Mouse (Mus musculus) Muller cell, postnatal 12 days (primary cell): ENCODE measurements around the gene 1700034J05Rik.

Experiments used
- DNase-seq: peaks from one replicate; pipeline ENCODE4 v3.0.0-alpha.2; 2015; ENCODE audit errors: inconsistent ontology term

1700034J05Rik gene

DNA sequence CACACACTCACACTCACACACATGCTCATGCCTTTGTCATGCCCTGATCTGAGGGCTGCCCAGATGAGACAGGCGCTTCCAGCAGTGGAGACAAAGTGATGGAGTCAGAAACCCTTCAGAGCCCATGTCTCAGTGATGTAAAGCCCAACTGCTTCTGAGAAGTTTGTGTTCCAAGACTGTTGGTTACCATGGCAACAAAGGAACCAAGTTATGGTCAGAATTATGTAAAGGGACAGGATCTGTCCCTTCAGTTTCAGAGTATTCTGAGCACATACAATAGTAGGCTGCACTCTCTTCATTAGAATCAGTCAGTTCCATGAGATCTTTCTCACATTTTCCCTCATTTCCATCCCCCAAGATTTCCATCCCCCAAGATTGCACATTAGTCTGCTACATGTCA is at the start of gene 1700034J05Rik:
TSS of gene 1700034J05Rik (minus strand) at position 165 of the 400 bp plus-strand sequence.
- DNase-seq = no peak

- no peak for DNase-seq
Measured at GRCm38 (mm10) chr6:146999755-147000154, 45.5 kb upstream of the 1700034J05Rik start.

DNA sequence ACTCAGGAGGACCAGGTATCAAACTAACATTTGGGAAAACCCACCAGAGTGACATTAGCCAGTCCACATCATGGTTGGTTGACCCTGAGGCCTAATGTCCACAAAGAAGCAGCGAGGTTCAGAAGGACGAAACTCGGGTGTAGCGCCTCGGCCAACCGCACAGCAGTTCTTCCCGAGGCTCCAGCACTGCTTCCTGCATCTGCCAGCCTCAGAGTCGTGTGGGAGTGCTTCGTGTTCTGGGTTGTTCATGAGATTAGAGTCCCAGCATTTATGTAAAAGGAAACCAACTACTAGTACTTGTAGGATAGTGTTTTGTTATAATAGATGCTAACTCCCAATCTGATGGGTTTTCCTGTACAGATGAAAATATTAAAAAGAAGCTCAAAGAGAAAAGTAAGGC is 45.1 kb upstream of the 1700034J05Rik start:
- no peak for DNase-seq

DNA sequence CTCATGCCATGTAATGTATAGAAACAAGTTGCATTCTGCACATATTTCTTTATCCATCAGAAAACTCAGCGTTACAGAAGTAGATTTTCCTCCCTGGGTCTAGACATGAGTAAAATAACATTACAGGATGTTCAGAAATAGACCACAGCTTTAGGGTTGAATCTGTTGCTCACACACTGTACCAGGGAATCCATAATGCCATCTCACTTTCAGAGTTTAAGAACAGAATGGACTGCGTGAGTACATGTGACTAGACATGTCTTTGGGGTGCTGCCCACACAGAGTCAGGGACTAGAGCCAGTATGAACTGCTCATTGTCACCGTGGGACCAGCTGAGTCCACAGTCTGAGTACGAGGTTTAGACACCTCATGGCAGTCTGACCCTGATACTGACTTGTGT is 44.5 kb upstream of the 1700034J05Rik start:
- no peak for DNase-seq

GRCm38 (mm10) chr6:146997006-146997405 is 42.8 kb upstream of the 1700034J05Rik start:
- no peak for DNase-seq

- DNase-seq = no peak
Measured at GRCm38 (mm10) chr6:146995878-146996277, 41.7 kb upstream of the 1700034J05Rik start.

DNA sequence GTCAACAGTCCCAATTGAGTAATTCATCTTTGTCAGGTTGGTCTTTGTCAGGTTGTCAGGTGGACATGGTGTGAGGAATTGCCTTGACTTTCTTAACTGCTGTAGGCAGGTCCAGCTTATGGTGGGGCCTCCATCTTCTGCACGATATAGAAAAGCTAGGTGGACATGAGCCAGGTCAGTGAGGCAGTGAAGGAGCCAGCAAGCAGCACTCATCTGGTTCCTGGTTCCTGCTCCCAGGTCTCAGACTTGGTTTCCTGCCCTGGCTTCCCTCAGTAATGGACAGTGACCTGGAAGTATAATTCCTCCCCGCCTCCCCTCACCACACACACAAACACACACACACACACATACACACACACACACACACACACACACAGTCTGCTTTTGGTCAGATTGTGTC is 41.2 kb upstream of the 1700034J05Rik start:
- no peak for DNase-seq

DNA sequence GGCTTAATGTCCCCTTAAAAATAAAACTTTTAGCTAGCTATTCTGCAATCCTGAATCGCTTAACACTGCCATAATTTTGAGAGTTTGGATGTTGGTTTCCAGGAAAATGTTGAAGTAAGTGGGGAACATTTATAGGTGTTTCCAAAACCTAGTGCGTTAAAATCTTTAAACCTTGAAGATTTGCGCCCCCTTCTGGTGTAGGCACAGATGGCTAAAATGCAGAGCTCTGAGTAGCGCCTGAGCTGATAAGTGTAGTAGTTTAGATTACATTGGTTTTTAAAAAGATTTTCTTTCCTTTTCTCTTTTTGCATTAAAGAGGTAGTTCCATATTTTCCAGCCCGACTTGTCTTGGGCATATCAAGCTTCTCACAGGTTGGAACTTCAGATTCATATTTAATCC is 40.0 kb upstream of the 1700034J05Rik start:
- no peak for DNase-seq

DNA sequence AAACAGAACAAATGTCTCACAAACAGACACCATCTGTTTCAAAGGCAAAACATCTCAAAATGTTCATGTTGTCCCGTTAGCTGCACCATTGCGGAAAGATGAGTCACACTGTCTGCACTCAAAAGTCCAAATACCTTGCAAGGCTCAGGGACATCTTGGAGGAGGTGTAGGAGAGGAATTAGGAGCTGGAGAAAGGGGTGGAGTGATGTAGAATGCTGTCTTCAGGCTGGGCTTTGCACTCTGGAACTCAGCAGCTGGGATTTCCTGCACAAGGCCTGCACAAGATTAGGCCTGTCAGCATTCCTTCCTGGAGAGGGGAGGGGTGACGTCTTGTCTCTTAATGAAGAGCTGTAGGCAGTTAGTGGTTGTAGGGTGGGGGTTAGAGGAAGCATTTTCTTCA is 30.3 kb upstream of the 1700034J05Rik start:
- DNase-seq = no peak

DNA sequence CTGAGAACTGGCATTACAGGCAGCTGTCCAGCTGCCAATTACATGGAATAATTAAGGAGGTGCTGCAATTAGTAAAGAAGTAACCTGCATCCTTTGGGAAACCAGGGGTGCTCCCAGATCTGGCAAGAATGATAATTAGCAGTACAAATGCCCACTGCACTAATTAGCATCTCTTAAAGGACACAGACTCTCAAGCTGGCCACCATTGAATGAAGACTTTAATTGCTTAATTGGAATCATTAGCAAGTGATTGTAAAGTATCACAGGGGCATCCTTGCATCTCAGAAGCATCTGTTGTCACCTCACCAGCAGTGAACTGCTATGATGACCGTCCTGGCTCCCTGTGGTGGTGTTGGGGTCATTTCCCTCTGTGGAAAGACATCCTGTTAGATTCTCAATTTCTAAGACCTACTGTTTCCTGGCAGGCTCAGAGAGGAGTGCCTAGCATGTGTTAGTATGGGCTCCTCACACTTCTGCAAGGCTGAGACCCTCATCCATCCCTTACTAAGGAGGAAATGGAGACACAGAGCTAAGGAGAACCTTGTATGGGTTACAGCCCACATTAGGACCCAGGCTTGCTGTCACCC is 27.1 kb upstream of the 1700034J05Rik start:
- no peak for DNase-seq

- peak; percentile 37 for DNase-seq
Measured at GRCm38 (mm10) chr6:146979953-146980352, 25.7 kb upstream of the 1700034J05Rik start.

GRCm38 (mm10) chr6:146979115-146979744 is 25.0 kb upstream of the 1700034J05Rik start:
- DNase-seq = peak; percentile 48

DNA sequence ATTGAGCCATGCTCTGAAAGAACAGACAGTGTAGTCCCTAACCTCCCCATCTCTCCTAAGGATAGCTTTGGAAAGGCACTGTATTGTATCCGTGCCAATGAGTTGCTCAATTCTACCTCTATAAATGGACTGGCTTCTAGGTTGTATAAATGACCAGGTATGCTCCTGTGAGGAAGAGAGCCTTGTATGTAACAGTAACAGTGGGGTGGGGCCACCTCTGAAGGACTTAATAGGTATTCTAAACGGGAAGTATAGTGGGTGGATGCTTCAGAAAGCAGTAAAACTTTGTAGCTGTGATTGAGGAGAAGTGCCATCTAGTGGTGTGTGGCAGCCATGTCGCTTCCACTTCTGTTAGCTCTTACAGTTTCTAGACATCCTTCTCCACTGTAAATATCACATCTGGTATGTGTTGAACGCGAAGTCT is 24.5 kb upstream of the 1700034J05Rik start:
- DNase-seq = no peak

- DNase-seq = no peak
Measured at GRCm38 (mm10) chr6:146976446-146976845, 22.2 kb upstream of the 1700034J05Rik start.

DNA sequence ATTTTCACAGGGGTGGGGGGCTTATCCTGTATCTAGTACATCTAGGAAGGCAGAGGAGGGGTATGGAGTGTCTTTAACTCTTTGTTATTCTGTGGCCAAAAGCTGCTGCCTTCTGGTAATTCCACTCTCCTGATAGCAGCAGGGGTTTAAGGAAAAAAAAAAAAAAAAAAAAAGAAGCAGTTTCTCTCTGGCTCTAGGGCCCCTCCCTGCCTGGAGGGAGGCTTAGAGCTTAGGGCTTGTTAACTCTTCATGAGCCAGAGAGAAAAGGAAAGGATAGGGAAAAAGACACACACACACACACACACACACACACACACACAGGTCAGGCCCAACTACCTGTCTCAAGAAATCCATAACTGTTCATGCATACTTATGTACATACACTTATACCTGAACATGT is 19.6 kb upstream of the 1700034J05Rik start:
- DNase-seq = no peak

GRCm38 (mm10) chr6:146973406-146973805 is 19.2 kb upstream of the 1700034J05Rik start:
- DNase-seq = no peak

- DNase-seq = no peak
Measured at GRCm38 (mm10) chr6:146972740-146973139, 18.5 kb upstream of the 1700034J05Rik start.

DNA sequence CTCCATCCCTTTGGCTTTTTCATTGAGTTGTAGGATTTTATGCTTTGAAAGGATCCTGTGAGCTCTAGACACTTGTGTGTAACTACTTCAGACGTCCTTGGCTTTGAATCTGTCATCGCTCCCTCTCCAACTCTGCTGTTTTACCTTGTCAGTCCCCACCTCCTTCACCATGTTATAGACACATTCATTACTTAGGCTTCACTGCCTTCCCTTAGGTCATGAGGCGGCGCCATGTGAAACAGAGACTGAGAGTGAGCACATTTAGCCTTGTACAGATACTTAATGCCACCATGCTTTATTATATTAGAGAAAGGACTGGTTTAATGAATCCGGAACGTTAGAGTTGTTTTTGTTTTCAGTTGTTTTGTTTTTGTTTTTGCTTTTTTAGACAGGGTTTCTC is 17.8 kb upstream of the 1700034J05Rik start:
- no peak for DNase-seq

DNA sequence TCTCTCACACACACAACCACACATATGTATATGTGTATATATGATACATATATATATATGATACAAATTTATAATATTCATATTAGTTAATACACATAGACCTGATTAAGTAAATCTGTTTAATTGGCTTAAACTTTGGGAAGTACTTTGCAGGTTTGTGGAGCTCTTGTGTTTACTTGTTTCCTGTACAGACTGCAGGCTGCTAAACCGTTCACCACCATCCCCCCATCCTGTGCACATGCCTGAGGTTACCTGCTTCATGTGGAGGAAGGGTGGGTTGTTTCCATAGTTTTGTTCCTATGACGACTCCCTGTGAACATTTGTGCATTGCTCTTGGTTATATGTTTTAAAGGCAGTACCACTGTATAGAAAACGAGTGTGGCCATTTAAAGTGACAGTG is 17.1 kb upstream of the 1700034J05Rik start:
- no peak for DNase-seq

GRCm38 (mm10) chr6:146970811-146971210 is 16.6 kb upstream of the 1700034J05Rik start:
- DNase-seq = no peak

- DNase-seq = no peak
Measured at GRCm38 (mm10) chr6:146967836-146968235, 13.6 kb upstream of the 1700034J05Rik start.

DNA sequence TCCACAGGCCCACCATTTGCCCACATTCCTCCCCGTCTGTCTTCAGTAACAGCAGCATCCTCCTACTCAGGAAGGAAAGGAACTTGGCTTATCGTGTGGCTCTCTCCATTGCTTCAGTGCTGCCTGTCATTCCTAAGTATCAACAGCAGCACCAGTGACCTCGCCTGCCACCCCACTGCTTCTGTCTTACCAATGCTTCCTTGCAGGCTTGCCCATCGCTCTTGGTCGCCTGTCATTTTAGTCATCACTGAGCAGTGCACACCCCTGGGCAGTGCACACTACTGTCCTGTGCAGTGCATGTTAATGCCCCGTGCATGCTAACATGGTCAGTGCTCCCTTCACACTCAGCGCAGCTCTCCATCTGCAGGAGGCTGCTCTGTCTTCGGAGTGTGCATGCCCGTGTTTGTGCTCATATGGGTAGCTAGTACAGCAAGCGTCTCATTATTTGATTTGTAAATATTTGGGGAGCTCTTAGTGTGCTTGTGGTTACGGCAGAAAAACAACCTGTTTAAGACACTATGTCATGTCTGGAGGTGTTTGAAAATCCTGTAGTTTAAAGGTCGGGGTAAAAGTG is 12.3 kb upstream of the 1700034J05Rik start:
- no peak for DNase-seq

DNA sequence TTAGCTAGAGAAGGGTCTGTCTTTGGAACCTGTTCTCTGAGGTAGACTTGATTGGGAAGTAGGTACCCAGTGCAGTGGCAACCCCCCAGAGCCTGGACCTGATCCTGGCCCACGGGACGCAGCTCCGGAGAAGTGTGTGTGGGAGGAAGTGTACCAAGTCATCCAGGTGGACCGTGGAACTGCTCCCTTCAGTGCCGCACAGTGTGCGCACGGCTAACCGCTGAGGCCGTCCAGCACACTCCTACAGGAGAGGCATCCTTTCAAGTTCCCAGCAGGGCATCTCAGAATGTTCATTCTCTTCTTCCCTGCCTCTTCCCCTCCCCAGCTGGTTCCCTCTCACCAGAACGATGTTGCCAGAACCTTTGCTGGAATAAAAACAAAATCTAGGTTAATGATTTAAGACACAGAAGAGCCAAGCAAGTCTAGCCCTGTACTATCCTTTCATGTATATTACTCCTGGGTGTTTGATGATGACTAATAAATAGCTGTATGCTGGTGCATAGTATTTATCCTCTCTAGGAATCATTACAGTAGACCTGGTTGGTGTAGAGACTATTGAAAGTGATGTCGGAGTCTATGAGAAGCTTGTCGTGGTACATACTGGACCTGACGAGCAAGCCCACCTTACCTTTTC is 11.0 kb upstream of the 1700034J05Rik start:
- DNase-seq = no peak
